Mouse (Mus musculus) liver, embryonic 11.5 days (tissue): Measurements from ENCODE around the gene Jmjd1c. TPM values are rescaled to one million over a fixed set of nuclear protein-coding genes. Genes with fewer than 3 reads are reported as not detected.

Experiments
- ATAC-seq: fragments of 200-750 bp; cut with Nextera tagmentation; replicated peaks from 2 replicates; pipeline ENCODE4 v1.8.0; 2017; ENCODE audit warnings: moderate number of reproducible peaks, mild to moderate bottlenecking, moderate TSS enrichment, moderate library complexity; ENCODE audit not compliant: low FRiP score
- DNase-seq: peaks from one replicate; pipeline ENCODE4 v3.0.0-alpha.2; 2017; ENCODE audit warnings: low spot score
- H3K27ac ChIP-seq: fragments of 300-500 bp; sonication (generic); 2 replicates; pipeline ENCODE4 v1.5.1; 2014; ENCODE audit warnings: mild to moderate bottlenecking, low read depth, low read length, control low read depth
- H3K27me3 ChIP-seq: fragments of 300-500 bp; sonication (generic); replicated peaks from 2 replicates; pipeline ENCODE4 v1.6.1; 2014; ENCODE audit warnings: low read length, mixed read lengths; ENCODE audit not compliant: control insufficient read depth, insufficient read depth
- H3K36me3 ChIP-seq: fragments of 300-500 bp; sonication (generic); 2 replicates; pipeline ENCODE4 v1.6.1; 2014; ENCODE audit warnings: mild to moderate bottlenecking, low read length, moderate library complexity, mixed read lengths; ENCODE audit not compliant: control insufficient read depth, insufficient read depth
- H3K4me1 ChIP-seq: fragments of 300-500 bp; sonication (generic); replicated peaks from 2 replicates; pipeline ENCODE4 v1.6.1; 2014; ENCODE audit warnings: low read length, mixed read lengths; ENCODE audit not compliant: control insufficient read depth, insufficient read depth
- H3K4me2 ChIP-seq: fragments of 300-500 bp; sonication (generic); 2 replicates; pipeline ENCODE4 v1.6.1; 2014; ENCODE audit warnings: mild to moderate bottlenecking, control low read depth, moderate library complexity
- H3K4me3 ChIP-seq: fragments of 300-500 bp; sonication (generic); 2 replicates; pipeline ENCODE4 v1.5.1; 2014; ENCODE audit warnings: low read depth, low read length, control low read depth
- H3K9ac ChIP-seq: fragments of 300-500 bp; sonication (generic); 2 replicates; pipeline ENCODE4 v1.6.1; 2014; ENCODE audit warnings: low read depth, low read length, control low read depth
- H3K9me3 ChIP-seq: fragments of 300-500 bp; sonication (generic); 2 replicates; pipeline ENCODE4 v1.6.1; 2016; ENCODE audit warnings: low read length, inconsistent platforms, mixed read lengths; ENCODE audit not compliant: control insufficient read depth
- WGBS: fragments of 180-500 bp; shearing (Covaris S2); extraction: QIAGEN DNeasy Blood & Tissue Kit; methylation state at CpG from one replicate; pipeline ENCODE4 v1.1.7; 2014; 5-methylcytosine and 5-hydroxymethylcytosine counted together
- polyA plus RNA-seq: library from polyadenylated mRNA; unstranded; fragments of >200 nt; fragmentation: Nextera tagmentation; extraction: Ambion mirVana; gene quantifications from 2 replicates; pipeline ENCODE4 v1.2.1, GENCODE M21; 2014

Jmjd1c gene
- polyA plus RNA-seq, 1 experiment from 2014 or later: 31.6 TPM

- Histone ChIP-seq H3K9me3 (no peaks in the 10 kb centered on the region), H3K4me3 (no peak overlapping the region), H3K27me3 (no peaks in the 10 kb centered on the region), H3K4me1 (peaks cover 8% of the 10 kb centered on the region), H3K4me2 (no peak overlapping the region), H3K36me3 (no peaks in the 10 kb centered on the region), H3K27ac (no peak overlapping the region), H3K9ac (no peak overlapping the region)
- DNase-seq (no peak), ATAC-seq (no peak)
- 87% methylated on average over 18 of the region's 18 CpGs for WGBS
Measured at GRCm38 (mm10) chr10:67081206-67082007, 14.5 kb upstream of the Jmjd1c start.

- Histone ChIP-seq H3K9ac (no peak overlapping the region), H3K36me3 (no peaks in the 10 kb centered on the region), H3K4me3 (no peak overlapping the region), H3K27ac (no peak overlapping the region), H3K4me1 (peaks cover 8% of the 10 kb centered on the region), H3K9me3 (no peaks in the 10 kb centered on the region), H3K27me3 (no peaks in the 10 kb centered on the region), H3K4me2 (no peak overlapping the region)
- no peak for DNase-seq
- ATAC-seq: no peak
- 82% methylated on average over 4 of the region's 4 CpGs for WGBS
Measured at GRCm38 (mm10) chr10:67082531-67082930, 13.4 kb upstream of the Jmjd1c start.

GRCm38 (mm10) chr10:67083446-67084166, 12.3 kb upstream of the Jmjd1c start:
- ATAC-seq: no peak
- H3K4me1 ChIP-seq: peaks cover 6% of the 10 kb centered on the region

GRCm38 (mm10) chr10:67085124-67085523, 10.8 kb upstream of the Jmjd1c start:
- H3K36me3 ChIP-seq: no peaks in the 10 kb centered on the region
- no peaks in the 10 kb centered on the region for H3K4me1 ChIP-seq
- no peaks in the 10 kb centered on the region for H3K9me3 ChIP-seq
- no peaks in the 10 kb centered on the region for H3K27me3 ChIP-seq
- H3K4me3 ChIP-seq: no peak overlapping the region
- WGBS: 88% methylated on average over 10 of the region's 10 CpGs
- H3K9ac ChIP-seq: no peak overlapping the region
- DNase-seq (no peak), ATAC-seq (no peak)
- no peak overlapping the region for H3K27ac ChIP-seq
- H3K4me2 ChIP-seq: no peak overlapping the region

More at GRCm38 (mm10) chr10:67083446-67084166, 12.3 kb upstream of the Jmjd1c start:
- Histone ChIP-seq H3K9me3 (no peaks in the 10 kb centered on the region), H3K36me3 (no peaks in the 10 kb centered on the region), H3K27ac (no peak overlapping the region), H3K4me3 (no peak overlapping the region), H3K27me3 (no peaks in the 10 kb centered on the region), H3K4me2 (no peak overlapping the region), H3K9ac (no peak overlapping the region)
- WGBS: 72% methylated on average over 10 of the region's 10 CpGs
- no peak for DNase-seq

- WGBS: 89% methylated on average over 7 of the region's 7 CpGs
- Histone ChIP-seq H3K9me3 (no peaks in the 10 kb centered on the region), H3K9ac (no peak overlapping the region), H3K4me3 (no peak overlapping the region), H3K36me3 (no peaks in the 10 kb centered on the region), H3K4me1 (no peaks in the 10 kb centered on the region), H3K27me3 (no peaks in the 10 kb centered on the region), H3K27ac (no peak overlapping the region), H3K4me2 (no peak overlapping the region)
- ATAC-seq (no peak), DNase-seq (no peak)
Measured at GRCm38 (mm10) chr10:67085916-67086315, 10.0 kb upstream of the Jmjd1c start.

GRCm38 (mm10) chr10:67087447-67088226, 8.3 kb upstream of the Jmjd1c start:
- Histone ChIP-seq H3K4me3 (no peak overlapping the region), H3K9ac (no peak overlapping the region), H3K4me2 (no peak overlapping the region), H3K27ac (no peak overlapping the region), H3K9me3 (no peaks in the 10 kb centered on the region), H3K4me1 (no peaks in the 10 kb centered on the region), H3K27me3 (no peaks in the 10 kb centered on the region), H3K36me3 (no peaks in the 10 kb centered on the region)
- no peak for ATAC-seq
- DNase-seq: no peak
- WGBS: 80% methylated on average over 5 of the region's 5 CpGs

GRCm38 (mm10) chr10:67090611-67091010, 5.3 kb upstream of the Jmjd1c start:
- no peak for DNase-seq
- Histone ChIP-seq H3K36me3 (no peaks in the 10 kb centered on the region), H3K9me3 (no peaks in the 10 kb centered on the region), H3K4me1 (0 out of 2 replicates have a peak, but pooled peaks cover 7% of the 10 kb centered on the region), H3K27me3 (no peaks in the 10 kb centered on the region), H3K4me3 (no peak overlapping the region), H3K27ac (no peak overlapping the region), H3K4me2 (no peak overlapping the region), H3K9ac (no peak overlapping the region)
- no peak for ATAC-seq
- 85% methylated on average over 4 of the region's 4 CpGs for WGBS

- no peaks in the 10 kb centered on the region for H3K9me3 ChIP-seq
- ATAC-seq (no peak), DNase-seq (no peak)
- H3K27ac ChIP-seq: no peak overlapping the region
- no peak overlapping the region; the same call in 1 of the 2 replicates for H3K4me3 ChIP-seq
- no peak overlapping the region for H3K4me2 ChIP-seq
- H3K9ac ChIP-seq: no peak overlapping the region
- 68% methylated on average over 7 of the region's 7 CpGs for WGBS
- no peaks in the 10 kb centered on the region for H3K27me3 ChIP-seq
- H3K36me3 ChIP-seq: no peaks in the 10 kb centered on the region
- peaks cover 26% of the 10 kb centered on the region for H3K4me1 ChIP-seq
Measured at GRCm38 (mm10) chr10:67094922-67095321, 1.0 kb upstream of the Jmjd1c start.
